Mouse (Mus musculus): ENCODE results near the gene Rab19. TPM values are rescaled to one million over a fixed set of nuclear protein-coding genes. Genes with fewer than 3 reads are reported as not detected.
"Not testable (repeated sequence)": the region's sequence is repeated elsewhere in the genome, so short reads cannot be mapped to it uniquely, and the experiment has no call there.

The Rab19 gene
- total RNA-seq, 2 experiments from 2014 or later, result 0.22 to 0.32 TPM

DNA sequence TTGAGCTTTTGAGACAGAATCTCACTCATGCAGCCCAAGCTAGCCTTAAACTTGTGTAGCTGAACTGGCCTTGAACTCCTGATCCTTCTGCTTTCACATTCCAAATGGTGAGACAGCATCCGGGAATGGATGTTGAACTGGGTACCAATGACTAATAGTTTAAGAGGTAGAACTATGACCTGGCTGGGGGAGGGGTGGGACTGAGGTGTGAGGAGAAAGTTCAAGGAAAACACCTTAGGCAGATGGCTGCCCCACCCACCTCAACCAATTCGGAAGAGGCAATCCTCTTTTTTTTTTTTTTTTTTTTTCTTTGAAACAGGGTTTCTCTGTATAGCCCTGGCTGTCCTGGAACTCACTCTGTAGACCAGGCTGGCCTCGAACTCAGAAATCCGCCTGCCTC, 45.8 kb downstream of the Rab19 start:
- DNase-seq, result no peak
- intact Hi-C loops (cut with DNase I), result no loop called here

GRCm38 (mm10) chr6:39427276-39428003, 46.5 kb downstream of the Rab19 start:
- intact Hi-C loops (cut with DNase I), result no loop called here
- DNase-seq, result no peak

DNA sequence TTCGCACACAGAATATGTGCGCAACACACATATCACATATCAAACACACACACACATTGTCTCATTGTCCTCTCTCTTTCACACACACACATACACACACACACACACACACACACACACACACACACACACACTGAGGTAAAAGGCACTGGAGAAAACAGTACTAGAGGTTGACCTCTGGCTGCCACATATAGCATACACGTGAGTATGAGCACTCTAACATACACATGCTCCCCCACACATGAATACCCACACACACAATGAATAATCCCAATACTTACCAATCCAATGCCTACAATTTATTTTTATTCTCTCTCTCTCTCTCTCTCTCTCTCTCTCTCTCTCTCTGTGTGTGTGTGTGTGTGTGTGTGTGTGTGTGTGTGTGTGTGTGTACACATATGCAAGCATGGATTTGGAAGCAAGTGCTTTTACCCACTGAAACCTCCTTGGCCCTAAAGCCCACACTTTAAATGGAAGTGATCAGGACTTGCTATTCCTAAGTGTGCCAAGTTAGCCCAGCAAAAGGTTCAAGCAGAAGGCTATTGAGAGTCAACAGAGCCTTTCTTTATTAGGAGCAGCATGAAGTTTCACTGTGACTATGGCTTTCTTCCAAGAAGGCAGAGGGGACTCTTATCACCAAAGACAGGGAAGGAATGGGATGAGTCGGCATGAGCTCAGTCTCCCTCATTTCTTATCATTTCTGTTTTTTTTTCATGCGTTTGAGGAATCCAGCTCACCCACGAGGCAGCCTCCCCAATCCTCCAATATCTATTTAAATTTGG, 48.2 kb downstream of the Rab19 start:
- intact Hi-C loops (cut with DNase I), result no loop called here
- no peak for DNase-seq

DNA sequence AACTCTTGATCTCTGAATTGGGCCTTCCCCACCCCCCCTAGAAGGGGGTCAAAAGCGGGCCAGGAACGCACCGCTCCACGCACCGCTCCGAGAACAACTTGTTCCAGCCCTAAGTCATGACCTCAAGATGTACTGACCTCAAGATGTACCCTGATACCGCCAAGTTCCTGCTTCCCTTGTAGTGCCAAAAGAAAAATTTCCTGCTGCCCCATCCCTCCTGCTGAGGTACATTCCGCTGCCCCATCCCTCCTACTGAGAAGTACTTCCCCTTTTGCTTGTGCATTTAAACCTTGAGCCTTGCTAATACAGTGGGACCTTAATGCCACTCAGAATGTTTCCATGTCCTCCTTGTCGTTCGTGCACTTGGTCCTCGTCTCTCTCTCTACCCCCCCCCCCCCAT, 49.7 kb downstream of the Rab19 start:
- intact Hi-C loops (cut with DNase I), result no loop called here
- DNase-seq, result no peak

GRCm38 (mm10) chr6:39433174-39433573, 52.2 kb downstream of the Rab19 start:
- intact Hi-C loops (cut with DNase I), result no loop called here
- DNase-seq, result no peak

- intact Hi-C loops (cut with DNase I), result no loop called here
- no peak for DNase-seq
These were observed 52.7 kb downstream of the Rab19 start for GRCm38 (mm10) chr6:39433701-39434100.

GRCm38 (mm10) chr6:39434111-39434885, 53.3 kb downstream of the Rab19 start:
- no peak for DNase-seq
- intact Hi-C loops (cut with DNase I), result no loop called here

DNA sequence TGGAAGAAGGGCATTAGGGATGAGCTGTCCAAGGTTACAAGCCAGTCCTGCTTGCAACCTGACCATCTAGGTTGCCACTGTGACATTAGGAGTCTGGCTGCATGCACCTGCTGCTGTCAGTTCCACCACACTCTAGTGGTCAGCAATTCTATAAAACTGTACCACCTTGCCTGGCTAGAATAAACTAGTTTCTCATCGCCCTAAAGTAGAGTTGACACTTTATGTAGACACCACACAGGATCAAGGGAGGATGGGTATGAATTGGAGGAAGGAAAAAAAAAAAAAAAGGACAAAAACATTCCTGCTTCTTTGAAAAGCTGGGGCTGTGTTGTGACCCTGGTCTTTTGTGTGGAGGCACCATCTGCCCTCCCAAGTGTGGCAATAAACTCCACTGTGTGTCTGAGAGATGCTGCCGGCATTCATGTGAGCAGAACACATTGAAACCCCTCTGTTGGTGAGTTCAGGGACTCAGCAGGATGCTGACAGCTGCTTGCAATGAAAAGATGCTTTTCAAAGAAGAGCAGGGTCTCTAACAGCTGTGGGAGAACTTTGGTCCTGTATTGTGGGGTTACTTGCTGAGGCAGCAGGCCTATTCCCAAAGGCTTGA, 54.0 kb downstream of the Rab19 start:
- no peak for DNase-seq
- intact Hi-C loops (cut with DNase I), result no loop called here

GRCm38 (mm10) chr6:39435875-39436274, 54.9 kb downstream of the Rab19 start:
- no peak for DNase-seq
- intact Hi-C loops (cut with DNase I), result no loop called here

DNA sequence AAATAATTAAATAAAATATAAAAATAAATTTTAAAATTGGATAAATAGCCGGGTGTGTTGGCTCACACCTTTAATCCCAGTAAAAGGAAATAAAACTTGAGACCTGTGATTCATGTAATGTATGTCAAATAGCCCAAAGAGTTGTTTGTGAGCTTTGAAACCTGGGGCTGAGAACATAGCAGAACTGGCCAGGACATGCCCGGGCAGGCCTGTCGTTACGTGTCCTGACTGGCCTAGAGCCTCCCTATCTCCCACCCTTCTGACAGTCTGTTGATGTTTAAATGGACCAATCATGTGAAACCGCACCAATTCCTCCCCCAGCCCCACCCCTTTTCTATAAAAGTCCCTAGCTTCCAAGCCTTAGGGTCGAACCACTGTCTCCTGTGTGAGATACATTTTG, 56.5 kb downstream of the Rab19 start:
- intact Hi-C loops (cut with DNase I); DNase-seq: not testable (repeated sequence)

Other genes with a start within 250 kb of the Rab19 start
- 10 to 100 TPM; 17.6 to 21.0 TPM for gene Kdm7a, start 174.4 kb upstream of the Rab19 start, total RNA-seq (2021)
- gene Slc37a3, start 3.5 kb upstream of the Rab19 start, total RNA-seq (2021), result 10 to 100 TPM; 29.9 to 37.7 TPM
- 10 to 100 TPM; 52.7 to 84.4 TPM for gene Mkrn1, start 39.3 kb downstream of the Rab19 start, total RNA-seq (2021)
- gene Dennd2a, start 176.7 kb downstream of the Rab19 start, total RNA-seq (2021), result 10 to 100 TPM; 22.9 to 23.7 TPM
- gene Adck2, start 192.7 kb downstream of the Rab19 start, total RNA-seq (2021), result 10 to 100 TPM; 19.2 to 19.4 TPM
- gene Gm42420, start 204.6 kb downstream of the Rab19 start, total RNA-seq (2021), result 1 to 10 TPM in 1 of 2 experiments, not detected in 1; 1.6 TPM
- 100 to 1,000 TPM; 533 to 539 TPM for gene Ndufb2, start 211.4 kb downstream of the Rab19 start, total RNA-seq (2021)